Mouse (Mus musculus): ENCODE results near the gene C130050O18Rik.

DNA sequence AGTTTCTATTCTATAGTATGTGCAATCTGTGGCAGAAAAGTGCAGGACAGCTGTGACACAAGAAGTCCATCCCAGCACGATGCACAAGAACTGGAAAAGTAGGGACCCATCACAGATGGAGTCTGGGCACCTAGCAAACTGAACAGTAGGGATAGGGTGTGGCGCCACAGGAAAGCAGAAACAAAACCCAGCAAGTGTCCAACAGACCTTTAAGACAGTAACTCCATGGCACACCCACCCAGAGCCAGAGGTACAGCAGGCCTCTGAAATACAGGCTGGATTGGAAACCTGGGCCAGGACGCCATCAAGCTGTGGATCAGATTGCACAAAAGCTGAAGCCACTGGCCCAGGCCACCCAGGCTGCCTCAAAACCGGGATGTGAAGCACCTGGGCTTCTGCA is 37.9 kb downstream of the C130050O18Rik start:
- no peak for TF ChIP-seq CTCF (IDR thresholded peaks at IDR 0.05; ENCODE audit: low read depth)
- no peak for TF ChIP-seq EP300 (IDR thresholded peaks at IDR 0.05; ENCODE audit: low read depth)

Data from heart, postnatal 0 days (tissue).